Mouse (Mus musculus) limb, embryonic 12.5 days (tissue): ENCODE data around the gene Rbm38. TPM values are rescaled to one million over a fixed set of nuclear protein-coding genes. Genes with fewer than 3 reads are reported as not detected.

ENCODE experiments used
- ATAC-seq: fragments of 200-750 bp; cut with Nextera tagmentation; 2 replicates; pipeline ENCODE4 v1.8.0; 2017; ENCODE audit warnings: low read depth, moderate TSS enrichment; ENCODE audit not compliant: insufficient number of reproducible peaks, insufficient read depth, low FRiP score, low TSS enrichment
- H3K27ac ChIP-seq: fragments of 300-500 bp; sonication (generic); 2 replicates; pipeline ENCODE4 v1.5.1; 2016; ENCODE audit warnings: mild to moderate bottlenecking, moderate library complexity
- H3K27me3 ChIP-seq: fragments of 300-500 bp; sonication (generic); 2 replicates; pipeline ENCODE4 v1.6.1; 2016; ENCODE audit warnings: mild to moderate bottlenecking, moderate library complexity
- H3K36me3 ChIP-seq: fragments of 300-500 bp; sonication (generic); 2 replicates; pipeline ENCODE4 v1.6.1; 2016; ENCODE audit warnings: mild to moderate bottlenecking, moderate library complexity
- H3K4me1 ChIP-seq: fragments of 300-500 bp; sonication (generic); replicated peaks from 2 replicates; pipeline ENCODE4 v1.6.1; 2016
- H3K4me2 ChIP-seq: fragments of 300-500 bp; sonication (generic); 2 replicates; pipeline ENCODE4 v1.6.1; 2016; ENCODE audit warnings: mild to moderate bottlenecking, moderate library complexity
- H3K4me3 ChIP-seq: fragments of 300-500 bp; sonication (generic); replicated peaks from 2 replicates; pipeline ENCODE4 v1.5.1; 2016; ENCODE audit warnings: mild to moderate bottlenecking
- H3K9ac ChIP-seq: fragments of 300-500 bp; sonication (generic); replicated peaks from 2 replicates; pipeline ENCODE4 v1.6.1; 2016; ENCODE audit warnings: mild to moderate bottlenecking, moderate library complexity
- H3K9me3 ChIP-seq: fragments of 300-500 bp; sonication (generic); 2 replicates; pipeline ENCODE4 v1.6.1; 2016; ENCODE audit warnings: mild to moderate bottlenecking, moderate library complexity
- WGBS: fragments of 180-500 bp; shearing (Covaris S2); methylation state at CpG from one replicate; pipeline ENCODE4 v1.1.7; 2016; 5-methylcytosine and 5-hydroxymethylcytosine counted together
- polyA plus RNA-seq: library from polyadenylated mRNA; unstranded; fragments of >200 nt; fragmentation: Nextera tagmentation; extraction: Ambion mirVana; gene quantifications from 2 replicates; pipeline ENCODE4 v1.2.1, GENCODE M21; 2016

Gene Rbm38
- polyA plus RNA-seq, 1 experiment from 2014 or later = 40.1 TPM

DNA sequence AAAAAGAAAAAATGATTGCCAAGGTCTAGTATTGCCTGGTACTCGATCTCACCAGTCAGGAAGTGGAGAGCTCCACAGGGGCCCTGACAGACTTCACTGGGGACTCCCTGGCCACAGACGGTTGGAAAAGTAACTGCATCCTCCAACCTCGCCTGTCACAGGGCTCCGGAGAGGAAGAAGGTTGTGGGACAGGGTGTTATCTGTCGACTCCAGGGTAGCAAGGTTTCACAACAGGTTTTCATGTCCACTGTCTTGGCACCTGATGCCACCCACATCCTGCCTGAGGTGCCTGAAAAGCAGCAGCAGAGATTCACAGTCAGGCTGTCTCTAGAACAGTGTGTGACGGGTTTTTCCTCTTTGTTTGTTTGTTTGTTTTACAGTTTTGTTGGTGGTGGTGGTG, 2.4 kb upstream of the Rbm38 start:
- H3K9me3 ChIP-seq = no peaks in the 10 kb centered on the region
- 41% methylated on average over 6 of the region's 6 CpGs for WGBS
- peaks cover 23% of the 10 kb centered on the region for H3K27me3 ChIP-seq
- no peak overlapping the region for H3K4me3 ChIP-seq
- peaks cover 27% of the 10 kb centered on the region for H3K4me1 ChIP-seq
- H3K9ac ChIP-seq = no peak overlapping the region
- peaks cover 35% of the 10 kb centered on the region for H3K36me3 ChIP-seq
- ATAC-seq = no peak
- H3K27ac ChIP-seq = no peak overlapping the region
- no peak overlapping the region for H3K4me2 ChIP-seq

DNA sequence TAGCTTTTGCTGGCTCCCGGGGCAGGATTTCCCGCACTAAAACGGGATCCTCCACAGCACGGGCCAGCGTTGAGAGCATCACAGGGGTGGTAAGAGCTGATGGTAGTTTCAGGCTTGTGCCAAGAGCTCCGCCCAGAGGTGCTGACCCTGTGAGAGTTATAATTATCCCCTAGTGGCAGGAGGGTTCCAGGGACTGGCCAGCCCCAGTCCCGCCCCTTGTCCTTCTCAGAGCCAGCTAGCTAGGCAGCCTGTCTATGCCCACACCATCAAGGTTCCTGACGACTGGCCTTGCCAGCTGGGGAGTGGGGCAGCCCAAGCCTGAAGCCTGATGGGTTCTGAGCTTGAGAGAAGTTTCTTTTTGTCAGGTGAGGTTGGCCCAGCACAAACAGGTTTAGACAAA, 1.7 kb upstream of the Rbm38 start:
- peaks cover 23% of the 10 kb centered on the region for H3K27me3 ChIP-seq
- H3K9me3 ChIP-seq = no peaks in the 10 kb centered on the region
- H3K36me3 ChIP-seq = peaks cover 28% of the 10 kb centered on the region
- peaks cover 31% of the 10 kb centered on the region for H3K4me1 ChIP-seq
- no peak overlapping the region for H3K4me3 ChIP-seq
- no peak overlapping the region for H3K9ac ChIP-seq
- WGBS = 12% methylated on average over 8 of the region's 8 CpGs
- H3K27ac ChIP-seq = no peak overlapping the region
- ATAC-seq = no peak
- no peak overlapping the region for H3K4me2 ChIP-seq

DNA sequence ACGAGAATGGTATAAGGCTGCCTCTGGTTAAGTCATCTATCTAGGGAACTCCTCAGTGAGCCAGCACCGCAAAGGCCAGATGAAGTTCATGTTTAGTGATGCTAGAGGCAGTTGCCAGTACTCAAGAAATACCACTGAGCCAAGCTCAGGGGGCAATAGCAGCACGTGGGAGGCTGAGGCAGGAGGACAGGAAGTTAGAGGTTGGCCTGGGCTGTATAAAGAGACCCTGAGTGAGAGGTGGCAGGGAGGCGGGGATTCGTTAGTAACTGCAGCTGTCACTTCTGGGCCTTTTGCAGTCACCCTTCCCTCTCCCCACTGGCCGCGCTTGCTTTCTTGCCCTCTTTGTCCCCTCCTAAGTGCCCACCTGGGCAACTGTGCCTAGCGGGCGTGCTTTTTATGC, 976 bp upstream of the Rbm38 start:
- Histone ChIP-seq H3K4me3 (peak overlapping the region; percentile 40), H3K9me3 (no peaks in the 10 kb centered on the region), H3K4me2 (peak overlapping the region; percentile 73), H3K4me1 (peaks cover 38% of the 10 kb centered on the region), H3K9ac (peak overlapping the region; percentile 46), H3K36me3 (peaks cover 25% of the 10 kb centered on the region), H3K27me3 (peaks cover 23% of the 10 kb centered on the region), H3K27ac (no peak overlapping the region)
- ATAC-seq = no peak
- WGBS = 13% methylated on average over 9 of the region's 9 CpGs

DNA sequence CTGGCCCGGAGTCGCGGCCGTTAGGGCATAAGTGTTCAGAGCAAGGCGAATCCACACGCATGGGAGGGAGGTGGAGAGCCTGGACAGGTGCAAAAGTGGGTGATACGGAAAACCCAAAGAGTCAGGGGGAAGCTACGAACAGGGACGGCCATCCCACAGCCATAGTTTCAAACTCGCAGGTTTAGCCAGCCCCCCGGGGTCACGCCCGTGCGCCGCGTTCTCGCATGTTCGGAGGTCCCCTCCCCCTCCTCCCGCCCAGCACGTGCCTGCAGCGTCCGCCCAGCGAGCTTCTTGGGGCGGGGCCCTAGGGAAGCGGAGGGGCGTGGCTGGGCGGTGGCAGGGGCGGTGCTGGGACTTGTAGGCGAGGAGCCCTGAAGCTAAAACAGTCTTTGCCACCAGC, 508 bp upstream of the Rbm38 start:
- Histone ChIP-seq H3K36me3 (peaks cover 24% of the 10 kb centered on the region), H3K4me3 (peak overlapping the region; percentile 40), H3K4me2 (peak overlapping the region; percentile 73), H3K9me3 (no peaks in the 10 kb centered on the region), H3K9ac (peak overlapping the region; percentile 46), H3K27me3 (peaks cover 23% of the 10 kb centered on the region), H3K27ac (no peak overlapping the region), H3K4me1 (peaks cover 41% of the 10 kb centered on the region)
- WGBS = under 1% methylated on average over 28 of the region's 29 CpGs
- peak; percentile 44 for ATAC-seq

GRCm38 (mm10) chr2:173021633-173022055, 1.3 kb downstream of the Rbm38 start:
- peaks cover 60% of the 10 kb centered on the region for H3K4me1 ChIP-seq
- H3K4me3 ChIP-seq = peak overlapping the region; percentile 79
- no peaks in the 10 kb centered on the region for H3K9me3 ChIP-seq
- H3K27me3 ChIP-seq = peaks cover 23% of the 10 kb centered on the region
- peak overlapping the region; percentile 80 for H3K4me2 ChIP-seq
- peak overlapping the region; percentile 66 for H3K27ac ChIP-seq
- under 1% methylated on average over 54 of the region's 54 CpGs for WGBS
- H3K36me3 ChIP-seq = peaks cover 24% of the 10 kb centered on the region; the same call in 1 of the 2 replicates
- peak overlapping the region; percentile 72 for H3K9ac ChIP-seq
- peak; percentile 52 for ATAC-seq

GRCm38 (mm10) chr2:173022056-173022681, 1.9 kb downstream of the Rbm38 start:
- no peaks in the 10 kb centered on the region for H3K9me3 ChIP-seq
- peaks cover 65% of the 10 kb centered on the region for H3K4me1 ChIP-seq
- peaks cover 29% of the 10 kb centered on the region for H3K36me3 ChIP-seq
- H3K9ac ChIP-seq = peak overlapping the region; percentile 72
- H3K4me3 ChIP-seq = peak overlapping the region; percentile 79
- peak overlapping the region; percentile 66 for H3K27ac ChIP-seq
- peaks cover 23% of the 10 kb centered on the region for H3K27me3 ChIP-seq
- peak; percentile 21; the same call in 1 of the 2 replicates for ATAC-seq
- H3K4me2 ChIP-seq = peak overlapping the region; percentile 80
- under 1% methylated on average over 51 of the region's 51 CpGs for WGBS

DNA sequence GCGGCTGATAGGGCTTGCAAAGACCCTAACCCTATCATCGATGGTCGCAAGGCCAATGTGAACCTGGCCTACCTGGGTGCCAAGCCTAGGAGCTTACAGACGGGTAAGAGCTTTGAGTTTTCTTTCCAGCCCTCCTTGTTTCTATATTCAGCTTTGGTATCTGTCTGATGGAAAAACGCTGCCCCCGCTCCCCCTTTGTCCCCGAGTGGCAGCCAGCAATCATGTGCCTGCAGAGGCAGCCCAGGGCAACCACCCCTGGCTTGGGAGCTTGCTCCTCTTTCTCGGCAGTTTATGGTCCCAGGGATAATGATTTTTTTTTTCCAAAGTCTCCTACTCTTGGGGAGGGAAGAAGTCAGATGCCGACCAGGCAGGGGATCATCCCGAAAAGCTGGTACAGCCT, 2.5 kb downstream of the Rbm38 start:
- Histone ChIP-seq H3K4me2 (peak overlapping the region; percentile 80), H3K27me3 (peaks cover 23% of the 10 kb centered on the region), H3K27ac (no peak overlapping the region), H3K4me1 (peaks cover 71% of the 10 kb centered on the region), H3K9ac (peak overlapping the region; percentile 72), H3K4me3 (peak overlapping the region; percentile 79), H3K36me3 (peaks cover 35% of the 10 kb centered on the region), H3K9me3 (no peaks in the 10 kb centered on the region)
- 35% methylated on average over 10 of the region's 10 CpGs for WGBS
- ATAC-seq = no peak

DNA sequence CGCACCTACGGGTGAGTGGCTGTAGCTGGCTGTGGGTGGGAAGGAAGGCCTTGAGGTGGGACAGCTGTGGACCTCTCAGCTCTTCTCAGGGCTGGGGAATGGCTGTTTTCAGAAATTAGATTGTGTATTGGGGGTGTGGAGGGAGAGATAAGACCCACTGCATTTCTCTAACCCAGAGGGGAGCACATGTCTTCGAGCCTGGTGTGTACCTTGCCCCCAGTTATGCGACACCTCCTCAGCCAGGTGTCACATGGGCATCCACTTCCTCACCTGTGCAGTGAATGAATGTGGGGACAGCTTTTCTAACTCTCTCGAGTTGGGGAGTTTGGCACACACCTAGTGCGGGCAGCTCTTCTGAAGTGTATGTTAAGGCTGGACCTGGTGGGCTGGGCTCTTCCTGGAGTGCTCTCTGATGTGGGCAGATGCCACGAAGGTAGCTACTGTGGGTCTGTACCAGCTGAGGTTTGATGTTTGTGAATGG, 3.1 kb downstream of the Rbm38 start:
- Histone ChIP-seq H3K27me3 (peaks cover 22% of the 10 kb centered on the region), H3K9ac (peak overlapping the region; percentile 72), H3K4me2 (peak overlapping the region; percentile 80), H3K4me3 (peak overlapping the region; percentile 79), H3K9me3 (no peaks in the 10 kb centered on the region), H3K36me3 (peaks cover 41% of the 10 kb centered on the region), H3K27ac (no peak overlapping the region), H3K4me1 (peaks cover 75% of the 10 kb centered on the region)
- 84% methylated on average over 7 of the region's 7 CpGs for WGBS
- ATAC-seq = no peak

- Histone ChIP-seq H3K27me3 (peaks cover 17% of the 10 kb centered on the region), H3K27ac (no peak overlapping the region), H3K4me3 (peak overlapping the region; percentile 79), H3K4me2 (peak overlapping the region; percentile 80), H3K9me3 (no peaks in the 10 kb centered on the region), H3K36me3 (peaks cover 47% of the 10 kb centered on the region), H3K9ac (no peak overlapping the region), H3K4me1 (peaks cover 69% of the 10 kb centered on the region)
- WGBS = 84% methylated on average over 4 of the region's 4 CpGs
- ATAC-seq = no peak
These were observed 3.7 kb downstream of the Rbm38 start for GRCm38 (mm10) chr2:173023966-173024365.

GRCm38 (mm10) chr2:173024392-173024791, 4.1 kb downstream of the Rbm38 start:
- H3K9me3 ChIP-seq = no peaks in the 10 kb centered on the region
- no peak overlapping the region for H3K9ac ChIP-seq
- H3K27me3 ChIP-seq = peaks cover 13% of the 10 kb centered on the region
- WGBS = 78% methylated on average over 8 of the region's 8 CpGs
- ATAC-seq = no peak
- H3K36me3 ChIP-seq = peaks cover 51% of the 10 kb centered on the region
- peak overlapping the region; percentile 79; the same call in 1 of the 2 replicates for H3K4me3 ChIP-seq
- 0 out of 2 replicates have a peak overlapping the region, but pooled peaks have one; percentile 80 for H3K4me2 ChIP-seq
- no peak overlapping the region for H3K27ac ChIP-seq
- peaks cover 65% of the 10 kb centered on the region for H3K4me1 ChIP-seq

GRCm38 (mm10) chr2:173024938-173025337, 4.6 kb downstream of the Rbm38 start:
- Histone ChIP-seq H3K9me3 (no peaks in the 10 kb centered on the region), H3K27ac (0 out of 2 replicates have a peak overlapping the region, but pooled peaks have one; percentile 12), H3K36me3 (peaks cover 56% of the 10 kb centered on the region), H3K4me1 (peaks cover 62% of the 10 kb centered on the region), H3K27me3 (peaks cover 10% of the 10 kb centered on the region), H3K4me3 (peak overlapping the region; percentile 16; the same call in 1 of the 2 replicates), H3K9ac (0 out of 2 replicates have a peak overlapping the region, but pooled peaks have one; percentile 32), H3K4me2 (peak overlapping the region; percentile 23; the same call in 1 of the 2 replicates)
- 36% methylated on average over 4 of the region's 4 CpGs for WGBS
- ATAC-seq = no peak
